Mouse (Mus musculus) ES-CJ7 (cell line): Measurements from ENCODE around the gene D430019H16Rik.

Experiments
- DNase-seq: peaks from one replicate; pipeline ENCODE4 v3.0.0; 2011; ENCODE audit warnings: low read depth, low spot score

D430019H16Rik gene

DNA sequence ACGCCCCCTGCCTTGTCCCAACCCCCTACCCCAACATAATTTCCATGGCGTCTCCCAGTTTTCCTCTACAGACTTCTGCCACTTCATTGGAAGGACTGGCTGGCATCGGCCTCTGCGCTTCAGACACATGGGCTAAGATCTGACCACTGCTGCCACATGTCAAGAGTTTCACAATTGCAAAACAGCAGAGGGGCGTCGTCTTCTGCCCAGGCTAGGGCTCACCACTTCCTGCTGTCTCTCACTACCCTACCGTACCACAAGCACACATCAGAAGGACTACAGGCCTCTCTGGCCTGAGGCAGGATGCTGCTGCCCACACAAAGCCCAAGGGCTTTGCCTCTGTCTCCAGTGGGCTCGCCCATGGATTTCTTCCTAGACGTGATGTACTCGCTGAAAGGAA lies 86.0 kb downstream of the D430019H16Rik start:
- DNase-seq: no peak

DNA sequence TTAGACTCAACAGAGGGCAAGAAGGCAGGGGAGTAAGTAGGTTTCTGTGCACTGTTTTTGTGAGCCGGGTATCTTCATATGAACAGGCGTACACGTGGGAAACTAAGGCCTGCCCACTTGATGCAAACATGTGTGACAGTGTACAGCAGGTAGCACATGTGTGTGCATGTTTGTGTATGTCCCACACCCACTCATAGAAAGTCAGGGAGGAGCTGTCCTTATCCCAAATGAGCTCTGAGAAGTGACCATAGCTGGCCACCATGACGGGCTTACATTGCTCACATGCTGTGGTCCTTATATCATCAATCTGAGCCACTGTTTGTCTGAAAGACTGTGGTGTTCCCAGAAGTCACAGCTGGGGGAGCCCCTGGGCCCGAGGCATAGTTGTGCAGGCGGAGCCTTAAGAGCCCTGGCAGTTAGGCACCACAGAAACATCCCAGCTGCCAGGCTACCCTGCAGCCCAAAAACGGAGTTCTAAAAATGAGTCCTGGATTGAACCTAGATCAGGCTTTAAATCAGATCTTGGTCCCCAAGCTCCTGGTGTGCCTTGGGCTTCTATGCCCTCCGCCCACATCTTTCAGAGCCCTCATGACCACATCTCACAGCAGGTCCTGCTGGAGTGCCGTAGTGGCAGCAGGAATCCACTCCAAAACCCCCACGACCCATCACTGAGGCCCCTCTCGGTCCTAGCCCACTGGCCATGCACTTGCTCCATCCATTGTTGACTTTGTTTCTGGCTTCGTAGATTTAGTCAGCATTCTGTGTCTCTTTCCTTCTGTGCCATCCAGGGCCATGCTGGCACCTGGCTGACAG lies 88.1 kb downstream of the D430019H16Rik start:
- DNase-seq: no peak

DNA sequence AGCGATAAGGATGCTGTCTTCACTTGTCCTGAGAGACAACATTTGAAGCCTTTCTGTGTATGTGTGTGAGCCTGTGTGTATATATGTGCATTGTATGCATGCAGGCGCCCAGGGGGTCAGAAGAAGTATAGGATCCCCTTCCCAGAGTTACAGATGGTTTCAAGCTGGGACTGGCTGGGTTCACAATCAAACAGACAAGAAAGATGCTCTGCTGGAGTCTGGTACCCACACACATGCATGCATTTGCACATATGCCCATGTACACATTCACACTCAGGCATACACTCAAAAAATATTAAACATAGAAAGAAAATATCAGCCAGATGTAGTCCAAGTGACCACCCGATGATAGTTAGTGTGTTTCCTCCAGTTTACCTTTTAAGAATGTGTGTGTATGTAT lies 88.9 kb downstream of the D430019H16Rik start:
- DNase-seq: no peak
